Mouse (Mus musculus) spleen, adult 2 months (tissue): ENCODE results near the gene Rbfox1.

Experiments
- CTCF ChIP-seq: fragments of 200-500 bp; IDR thresholded peaks from 2 replicates; pipeline ENCODE4 v1.5.1; 2011; ENCODE audit warnings: mild to moderate bottlenecking, inconsistent platforms; ENCODE audit not compliant: insufficient read depth, insufficient read length, insufficient replicate concordance; ENCODE audit errors: extremely low read depth
- POLR2A ChIP-seq: fragments of 200-500 bp; IDR thresholded peaks from 2 replicates; pipeline ENCODE4 v1.6.1; 2011; ENCODE audit warnings: low read depth, low read length, inconsistent platforms

- TF ChIP-seq CTCF (no peak), POLR2A (no peak)
Measured at GRCm38 (mm10) chr16:7187788-7188187, 1302.6 kb downstream of the Rbfox1 start.
